Comparison of ENCODE assay signal across 18 mouse cellular contexts in genomic region chr3:107103462-107103861, GRCm38 (mm10). TPM values are rescaled to one million over a fixed set of nuclear protein-coding genes. Genes with fewer than 3 reads are reported as not detected.
A peak's percentile ranks its signal among the peaks of the same experiment; 100 is the strongest.
DNase-seq lines count a peak whose midpoint lies in the region; ATAC-seq and TF ChIP-seq lines count a peak whose summit lies in the region.
"Had no signal": no experiment of that assay in that cellular context is flagged by ENCODE, and none has a peak within 500 bp of the region (broad histone marks: within the 10 kb centered on the region; RNA-seq: fewer than 3 reads in every experiment).

No protein-coding gene starts in this region.

- DNase-seq in cerebellum, adult 11-12 months = peak; percentile 33
- DNase-seq in cerebellum, postnatal 14 days = no peak
- no peak for DNase-seq in layer of hippocampus, adult 2 months (ENCODE audit: low spot score in 2 of 2)
- no peak for DNase-seq in layer of hippocampus, adult 9-10 months (ENCODE audit: low spot score)
- DNase-seq in neural tube, embryonic 10.5 days (ENCODE audit: extremely low spot score, low spot score) = no peak
- DNase-seq in kidney, adult 2 months = no peak
- no peak for DNase-seq in adrenal gland, postnatal 36 days
- DNase-seq: heart, postnatal 10 days; left cerebral cortex, postnatal 4 days; lung, postnatal 10 days; retina, postnatal 1 day; right cerebral cortex, postnatal 4 days; thymus, postnatal 4 days had no signal

- WGBS in neural tube, embryonic 13.5 days = 88% methylated on average over 3 of the region's 3 CpGs
- WGBS in kidney, adult 2 months = 87% methylated on average over 3 of the region's 3 CpGs

- peaks cover 44% of the 10 kb centered on the region for H3K4me1 ChIP-seq in neural tube, embryonic 13.5 days (replicated peaks)
- H3K4me1 ChIP-seq in kidney, adult 2 months (ENCODE audit: control insufficient read depth, insufficient read depth, low read length) = no peaks in the 10 kb centered on the region

- no peaks in the 10 kb centered on the region for H3K9me3 ChIP-seq in neural tube, embryonic 13.5 days
- H3K9me3 ChIP-seq: heart, embryonic 10.5 days; neural tube, embryonic 12.5 days had no signal

- H3K27me3 ChIP-seq in neural tube, embryonic 13.5 days = peaks cover 35% of the 10 kb centered on the region
- no peaks in the 10 kb centered on the region; the same call in 1 of the 2 replicates for H3K27me3 ChIP-seq in kidney, adult 2 months (replicated peaks; ENCODE audit: control insufficient read depth, insufficient read depth, low read length)

- no peak for ATAC-seq in neural tube, embryonic 13.5 days (ENCODE audit: low read depth)

- peak overlapping the region; percentile 86 for H3K9ac ChIP-seq in neural tube, embryonic 13.5 days

- peak overlapping the region; percentile 99 for H3K27ac ChIP-seq in layer of hippocampus, adult 2 months
- no peak overlapping the region for H3K27ac ChIP-seq in neural tube, embryonic 13.5 days (replicated peaks)
- H3K27ac ChIP-seq in kidney, adult 2 months (ENCODE audit: insufficient read depth, low read depth, low read length) = no peak overlapping the region
- H3K27ac ChIP-seq: heart, embryonic 10.5 days; neural tube, embryonic 12.5 days had no signal

- no peak for TF ChIP-seq POLR2A in kidney, adult 2 months (IDR thresholded peaks at IDR 0.05; ENCODE audit: low read depth, low read length)

- peak overlapping the region; percentile 92 for H3K4me3 ChIP-seq in layer of hippocampus, adult 2 months
- peak overlapping the region; percentile 70; the same call in 1 of the 2 replicates for H3K4me3 ChIP-seq in neural tube, embryonic 13.5 days
- H3K4me3 ChIP-seq in kidney, adult 2 months (ENCODE audit: insufficient read depth, low read depth, low read length) = no peak overlapping the region
- H3K4me3 ChIP-seq: heart, embryonic 10.5 days had no signal

- peak overlapping the region; percentile 89 for H3K4me2 ChIP-seq in neural tube, embryonic 13.5 days
- H3K4me2 ChIP-seq: liver, embryonic 11.5 days had no signal

- H3K36me3 ChIP-seq in neural tube, embryonic 13.5 days = 0 out of 2 replicates have a peak, but pooled peaks cover 10% of the 10 kb centered on the region
- no peaks in the 10 kb centered on the region for H3K36me3 ChIP-seq in kidney, adult 2 months (ENCODE audit: control insufficient read depth, insufficient read depth, low read length)
- H3K36me3 ChIP-seq: heart, embryonic 10.5 days; neural tube, embryonic 12.5 days had no signal

- no peak for TF ChIP-seq CTCF in layer of hippocampus, adult 2 months (conservative IDR thresholded peaks at IDR 0.05)
- TF ChIP-seq CTCF in kidney, adult 2 months (conservative IDR thresholded peaks at IDR 0.05; ENCODE audit: insufficient read depth, insufficient read length, low read depth, low read length) = no peak

RNA-seq across cellular contexts. Expression of gene Kcna2, which starts 2.5 kb away (rescaled TPM):
- 10 to 100 TPM; 89.7 to 94.9 TPM for total RNA-seq in layer of hippocampus, adult 2 months (2021)
- polyA plus RNA-seq in neural tube, embryonic 13.5 days (2015; fragmentation: Nextera tagmentation; extraction: Ambion mirVana) = 1.5 and 1.9 TPM in 2 replicates
- polyA plus RNA-seq in kidney, adult 2 months (2012; rRNA removed) = 0.23 and 0.34 TPM in 2 replicates
- total RNA-seq in adrenal gland, postnatal 36 days (2021) = 1 to 10 TPM in 1 of 2 experiments, under 1 TPM in 1; 0.99 to 1.2 TPM
- total RNA-seq: MEL had no signal
- polyA plus RNA-seq: heart, embryonic 10.5 days had no signal

Comparison
In these comparisons a context has a peak if more than half of its experiments do, and no peak if none do; other contexts are left out.
1. RNA of gene Kcna2, which starts 2.5 kb away (total RNA-seq): 89.7 to 94.9 TPM in layer of hippocampus, adult 2 months; 0.99 to 1.2 TPM in adrenal gland, postnatal 36 days; every median in the first group is over 10 times any median in the second.